Mouse (Mus musculus) thymus, postnatal 10 days (tissue): ENCODE data around the gene Vmp1.

Experiments
- DNase-seq, 2 experiments: peaks; one replicate each; pipeline ENCODE4 v3.0.0; 2021; ENCODE audit warnings: low spot score in 2 of 2

Vmp1 gene

GRCm38 (mm10) chr11:86571047-86571855 is 112.4 kb downstream of the Vmp1 start:
- no peak for DNase-seq

DNA sequence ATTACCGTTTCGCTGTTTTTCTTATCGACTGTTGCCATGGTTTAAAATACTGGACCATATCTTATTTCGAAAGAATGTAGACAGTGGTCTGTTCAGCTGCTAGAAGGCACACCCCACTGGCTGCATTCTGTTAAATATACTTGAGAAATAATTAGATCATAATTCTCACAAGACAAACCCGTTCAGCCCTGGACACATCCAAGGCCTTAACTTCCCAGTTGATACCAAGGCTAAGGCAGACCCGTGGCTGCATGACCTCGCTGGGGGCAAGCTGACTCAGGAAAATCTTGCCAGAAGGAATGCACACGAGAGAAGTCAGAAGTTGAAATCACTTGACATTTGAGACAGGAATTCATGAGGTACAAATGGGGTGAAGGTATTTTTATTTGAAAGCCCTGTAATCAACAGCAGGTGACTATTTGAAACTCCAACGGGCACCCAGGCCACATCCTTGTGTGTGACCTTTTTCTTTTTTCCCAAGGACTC is 113.3 kb downstream of the Vmp1 start:
- DNase-seq, result no peak

- DNase-seq, result no peak
These were observed 115.2 kb downstream of the Vmp1 start for GRCm38 (mm10) chr11:86568425-86568824.

DNA sequence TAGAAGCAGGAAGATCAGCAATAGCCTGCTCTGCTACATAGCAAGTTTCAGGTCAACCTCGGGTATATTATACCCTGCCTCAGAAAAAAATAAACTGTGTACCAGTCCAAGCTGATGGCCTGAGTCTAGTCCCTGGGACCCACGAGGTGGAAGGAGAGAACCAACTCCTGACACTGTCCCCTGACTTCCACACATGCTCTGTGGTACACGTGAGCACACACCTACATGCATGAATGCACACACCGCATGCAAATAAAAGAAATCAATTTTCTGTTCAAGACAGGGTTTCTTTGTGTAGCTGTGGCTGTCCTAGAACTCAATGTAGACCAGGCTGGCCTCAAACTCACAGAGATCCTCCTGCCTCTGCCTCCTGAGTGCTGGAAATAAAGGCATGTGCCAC is 125.4 kb downstream of the Vmp1 start:
- no peak for DNase-seq

DNA sequence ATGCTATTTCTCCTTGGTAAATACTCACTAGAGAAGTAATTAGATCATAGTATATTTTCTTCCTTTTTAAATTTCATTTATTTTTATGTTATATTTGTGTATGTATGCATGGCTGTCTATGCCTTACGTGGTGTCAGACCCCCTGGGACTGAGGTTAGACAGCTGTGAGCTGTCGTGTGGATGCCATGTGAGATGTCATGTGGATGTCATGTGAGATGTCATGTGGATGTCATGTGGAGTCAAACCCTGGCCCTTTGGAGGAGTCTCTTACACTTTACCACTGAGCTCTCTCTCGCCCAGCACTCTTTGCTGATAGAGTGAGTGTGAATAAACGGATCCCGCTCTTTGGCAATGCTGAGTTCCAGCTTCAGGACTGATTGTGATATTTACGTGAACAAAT is 130.1 kb downstream of the Vmp1 start:
- DNase-seq, result no peak

DNA sequence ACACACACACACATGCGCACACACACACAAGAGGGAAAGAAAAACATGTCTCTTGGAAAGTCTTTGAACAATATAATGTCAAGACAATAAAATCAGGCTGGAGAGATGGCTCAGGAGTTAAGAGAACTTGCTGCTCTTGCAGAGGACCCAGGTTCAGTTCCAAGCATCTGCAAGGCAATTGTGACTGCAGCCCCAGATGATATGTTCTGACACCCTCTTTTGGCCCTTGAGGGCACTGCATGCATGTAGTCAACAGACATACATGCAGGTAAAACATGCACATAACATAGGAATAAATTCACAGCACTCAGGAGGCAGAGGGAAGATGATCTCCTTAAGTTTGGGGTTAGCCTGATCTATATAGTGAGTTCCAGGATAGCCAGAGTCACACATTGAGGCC is 136.2 kb downstream of the Vmp1 start:
- no peak for DNase-seq

DNA sequence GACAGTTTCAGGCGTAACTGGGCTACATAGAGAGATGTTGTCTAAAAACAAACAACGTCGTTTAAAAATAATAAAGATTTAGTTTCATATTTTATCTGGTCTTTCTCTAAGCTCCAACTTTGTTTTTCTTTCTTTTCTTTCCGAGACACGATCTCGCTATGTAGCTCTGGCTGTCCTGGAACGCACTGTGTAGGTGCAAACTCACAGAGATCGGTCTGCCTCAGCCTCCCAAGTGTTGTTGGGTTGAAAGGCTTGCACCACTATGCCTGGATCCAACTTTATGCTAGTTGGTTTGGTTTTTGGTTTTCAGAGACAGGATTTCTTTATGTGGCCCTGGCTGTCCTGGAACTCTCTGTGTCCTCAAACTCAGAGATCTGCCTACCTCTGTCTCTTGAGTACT is 138.1 kb downstream of the Vmp1 start:
- no peak for DNase-seq

DNA sequence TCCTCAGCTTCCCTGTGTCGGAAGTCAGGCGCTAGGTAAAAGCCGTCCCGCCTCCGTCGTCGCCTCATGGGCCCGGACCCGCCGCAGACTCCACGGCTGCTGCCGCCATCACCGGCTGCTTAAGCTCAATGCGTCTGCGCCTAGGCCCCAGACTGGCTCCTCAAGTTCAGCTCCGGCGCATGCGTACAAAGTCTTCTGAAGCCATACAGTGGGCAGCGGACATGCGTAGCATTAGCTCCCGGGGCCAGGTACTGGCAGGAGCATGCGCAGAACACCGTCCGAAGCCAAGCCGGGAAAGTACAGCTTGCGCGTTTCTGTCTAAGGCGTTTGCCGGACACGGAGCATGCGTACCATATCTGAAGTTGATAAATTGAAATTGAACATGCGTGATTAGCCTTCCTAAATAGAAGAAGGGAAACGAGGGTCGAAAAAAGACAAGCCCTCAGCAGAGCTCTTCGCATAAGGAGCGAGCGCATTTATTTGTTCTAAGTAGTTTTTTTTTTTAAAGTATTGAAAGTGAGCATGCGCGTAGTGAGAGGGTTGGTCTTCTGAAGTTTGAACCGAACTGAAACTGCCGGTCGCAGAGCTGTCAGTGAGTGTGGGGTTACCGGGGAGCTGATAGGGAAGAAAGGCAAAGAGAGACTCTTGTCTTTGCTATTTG is 138.9 kb downstream of the Vmp1 start, which contains the start of the genes Rps6kb1 and Tubd1:
Rps6kb1 (minus strand) TSS at position 167 of the 661 bp plus-strand sequence.
Tubd1 (plus strand) TSS at position 353 of the 661 bp plus-strand sequence.
- peak; percentile 99 for DNase-seq

GRCm38 (mm10) chr11:86543960-86544638 is 139.5 kb downstream of the Vmp1 start:
- no peak for DNase-seq

DNA sequence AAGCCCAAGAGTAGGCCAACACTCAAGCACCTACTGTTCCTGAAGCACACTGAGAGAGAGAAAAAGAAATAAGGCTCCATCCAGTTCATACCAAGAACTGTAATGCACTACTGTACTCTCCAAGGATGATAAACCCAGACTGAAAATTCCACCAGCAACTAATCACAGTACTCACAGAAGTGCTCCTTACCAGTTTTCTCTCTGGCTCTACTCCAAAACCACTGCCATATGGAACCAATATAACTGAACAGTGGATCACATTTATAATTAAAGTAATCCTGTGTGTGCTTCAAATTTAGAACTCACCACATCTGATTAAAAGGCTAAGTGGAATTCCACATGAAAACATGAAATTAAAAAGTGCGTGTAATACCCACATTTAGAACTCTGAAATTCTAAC is 140.8 kb downstream of the Vmp1 start:
- DNase-seq, result no peak

DNA sequence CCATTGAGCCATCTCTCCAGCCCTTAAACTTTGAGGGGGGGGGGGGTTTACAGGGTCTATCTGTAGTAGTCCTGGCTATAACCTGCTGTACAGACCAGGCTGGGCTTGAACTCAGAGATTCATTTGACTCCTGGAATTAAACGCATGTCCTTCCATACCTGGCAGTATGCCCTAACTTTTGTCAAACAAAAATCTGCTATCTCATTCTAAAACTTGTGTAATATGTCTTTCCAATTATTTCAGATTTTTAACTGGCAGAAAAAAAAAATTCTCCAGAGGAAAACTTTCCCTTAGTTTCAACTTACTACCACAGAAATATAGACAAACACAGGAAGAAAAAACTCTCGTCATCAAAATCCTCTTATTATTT is 143.2 kb downstream of the Vmp1 start:
- DNase-seq, result no peak

- no peak for DNase-seq
These were observed 143.7 kb downstream of the Vmp1 start for GRCm38 (mm10) chr11:86539716-86540475.

DNA sequence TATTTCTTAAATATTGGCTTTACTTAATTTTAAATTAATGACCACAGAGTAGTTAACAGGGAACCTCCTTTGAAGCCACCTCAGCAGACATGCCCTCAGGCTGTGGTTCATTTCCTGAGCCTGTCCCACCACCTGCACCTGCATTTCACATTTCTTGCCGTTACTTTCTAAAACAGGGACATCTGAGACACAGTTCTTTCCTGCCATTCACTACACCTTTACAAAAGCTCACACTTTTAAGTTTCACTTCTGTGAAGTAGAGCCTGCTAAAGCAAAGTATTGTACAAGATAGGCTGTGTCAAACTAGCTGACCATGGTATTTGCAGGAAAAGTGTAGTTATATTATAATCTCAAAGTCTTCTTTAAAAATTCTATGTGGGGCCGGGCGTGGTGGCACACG is 144.8 kb downstream of the Vmp1 start:
- peak; percentile 20 to 39 for DNase-seq

DNA sequence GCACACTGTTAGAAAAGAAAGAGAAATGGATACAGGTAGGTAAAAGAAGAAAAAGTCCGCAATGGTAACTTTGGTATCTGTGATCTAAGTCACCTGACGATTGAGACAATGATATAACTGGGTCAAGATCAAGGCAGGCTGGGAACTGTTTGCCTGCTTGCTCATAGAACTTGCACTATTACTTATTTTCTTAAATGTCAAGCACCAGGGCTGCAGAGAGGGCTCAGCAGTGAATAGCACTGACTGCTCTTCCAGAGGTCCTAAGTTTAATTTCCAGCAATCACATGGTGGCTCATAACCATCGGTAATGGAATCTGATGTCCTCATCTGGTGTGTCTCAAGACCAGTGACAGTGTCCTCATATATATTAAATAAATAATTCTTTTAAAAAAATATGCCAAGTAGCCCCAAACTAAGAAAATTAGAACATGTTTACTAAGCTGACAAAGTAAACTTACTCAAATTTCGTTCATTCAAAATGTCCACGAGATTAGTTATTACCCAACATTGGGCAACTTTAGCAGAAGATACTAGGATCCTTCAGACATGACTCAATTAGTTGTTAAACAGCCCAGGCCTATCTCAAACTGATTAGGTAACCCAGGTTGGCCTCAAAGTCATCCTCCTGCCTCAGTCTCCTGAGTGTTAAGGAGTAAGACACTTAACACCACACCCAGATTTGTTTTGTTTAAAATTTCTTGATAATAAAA is 149.3 kb downstream of the Vmp1 start:
- no peak for DNase-seq
